Mouse (Mus musculus): ENCODE measurements around the gene Mrps18b.

Mrps18b gene

DNA sequence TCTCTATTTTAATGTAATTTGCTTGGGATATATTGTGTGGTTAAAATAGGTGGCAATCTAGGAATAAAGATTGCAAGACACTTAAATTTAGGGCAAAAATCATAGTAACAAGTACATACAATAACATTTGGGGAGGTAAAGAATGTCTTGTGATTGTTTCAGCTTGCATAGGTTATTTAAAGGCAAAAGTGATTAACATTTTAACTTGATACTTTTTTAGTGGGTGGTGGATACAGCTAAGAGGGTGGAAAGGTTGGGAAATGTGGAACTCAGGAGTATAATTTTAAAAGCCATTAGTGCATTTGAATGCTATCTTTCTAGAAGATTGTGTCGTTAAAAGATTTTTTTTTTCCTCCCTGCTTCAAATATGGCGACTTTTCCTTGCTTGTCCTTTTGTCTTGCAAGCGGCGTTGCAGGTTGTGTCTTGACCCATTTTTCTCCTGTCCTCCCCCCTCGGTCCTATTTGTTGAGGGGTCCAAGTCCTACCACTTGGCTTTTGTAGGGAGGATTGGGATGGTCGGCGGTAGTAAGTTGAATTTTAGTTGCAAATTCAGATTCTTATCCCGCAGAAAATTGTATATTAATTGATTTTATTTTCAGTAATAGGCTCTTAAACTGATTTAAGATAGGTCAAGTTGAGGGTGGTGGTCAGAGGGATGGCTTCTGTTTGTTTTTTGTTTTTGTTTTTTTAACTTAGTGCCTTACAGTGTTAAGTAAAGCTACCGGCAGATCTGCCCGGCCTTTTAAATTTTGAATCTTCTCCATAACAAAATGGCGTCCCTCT, 2.3 kb upstream of the Mrps18b start:
- DNase-seq (ENCODE audit: low spot score in 2 of 2), result peak in 1 of 2 experiments; percentile 33

DNA sequence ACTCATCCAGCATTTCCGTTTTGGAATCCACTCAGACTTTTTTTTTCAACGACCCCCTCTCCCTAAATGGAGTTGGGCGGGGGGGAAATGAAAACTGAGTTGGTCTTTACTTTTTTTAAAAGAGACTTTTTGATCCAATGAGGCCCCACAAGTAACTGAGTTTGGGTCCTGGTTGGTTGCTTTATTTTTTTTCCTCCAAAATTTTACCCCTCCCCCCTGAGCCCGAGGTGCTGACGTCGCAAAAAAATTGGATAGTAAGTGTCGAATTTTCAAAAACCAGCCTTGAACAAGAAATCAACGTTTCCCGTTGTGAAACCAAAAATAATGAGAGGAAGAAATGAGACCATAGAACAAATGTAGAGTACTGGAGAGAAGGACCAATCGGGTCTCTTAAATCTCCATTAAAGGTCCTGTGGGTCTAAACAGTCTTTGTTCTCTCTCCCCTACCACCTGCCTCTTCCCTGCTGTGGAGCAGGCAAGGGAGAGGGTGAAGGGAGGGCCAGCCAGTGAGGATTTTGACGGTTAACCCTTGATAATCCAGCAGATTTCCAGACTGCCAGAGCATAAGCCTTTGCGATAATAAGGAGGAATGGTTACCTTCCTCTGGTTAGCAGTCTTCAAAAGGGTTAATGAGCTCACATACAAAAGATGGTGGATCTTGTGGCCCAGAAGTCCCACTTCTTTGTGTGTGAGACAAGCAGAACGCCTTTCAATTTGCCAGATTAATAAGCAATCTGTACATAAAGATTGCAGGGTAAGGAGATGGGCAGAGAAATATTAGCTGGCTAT, 1.5 kb upstream of the Mrps18b start:
- peak in 1 of 2 experiments; percentile 33 for DNase-seq (ENCODE audit: low spot score in 2 of 2)

DNA sequence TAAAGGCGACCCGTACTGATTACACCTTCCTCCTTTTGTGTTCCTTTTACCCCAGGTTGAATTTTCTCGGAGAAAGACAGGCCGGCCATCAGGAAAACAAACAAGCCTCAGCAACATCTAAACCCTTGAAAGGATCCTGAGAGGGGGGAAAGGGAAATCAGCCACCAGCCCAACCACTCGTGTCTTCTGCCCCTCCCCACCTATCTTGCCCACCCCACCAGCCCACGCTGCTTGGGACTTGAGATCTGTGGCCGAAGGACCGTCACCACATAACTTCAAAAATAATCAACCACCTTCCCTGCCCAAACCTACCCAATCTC, 914 bp upstream of the Mrps18b start:
- DNase-seq (ENCODE audit: low spot score in 2 of 2), result peak in 1 of 2 experiments; percentile 32

DNA sequence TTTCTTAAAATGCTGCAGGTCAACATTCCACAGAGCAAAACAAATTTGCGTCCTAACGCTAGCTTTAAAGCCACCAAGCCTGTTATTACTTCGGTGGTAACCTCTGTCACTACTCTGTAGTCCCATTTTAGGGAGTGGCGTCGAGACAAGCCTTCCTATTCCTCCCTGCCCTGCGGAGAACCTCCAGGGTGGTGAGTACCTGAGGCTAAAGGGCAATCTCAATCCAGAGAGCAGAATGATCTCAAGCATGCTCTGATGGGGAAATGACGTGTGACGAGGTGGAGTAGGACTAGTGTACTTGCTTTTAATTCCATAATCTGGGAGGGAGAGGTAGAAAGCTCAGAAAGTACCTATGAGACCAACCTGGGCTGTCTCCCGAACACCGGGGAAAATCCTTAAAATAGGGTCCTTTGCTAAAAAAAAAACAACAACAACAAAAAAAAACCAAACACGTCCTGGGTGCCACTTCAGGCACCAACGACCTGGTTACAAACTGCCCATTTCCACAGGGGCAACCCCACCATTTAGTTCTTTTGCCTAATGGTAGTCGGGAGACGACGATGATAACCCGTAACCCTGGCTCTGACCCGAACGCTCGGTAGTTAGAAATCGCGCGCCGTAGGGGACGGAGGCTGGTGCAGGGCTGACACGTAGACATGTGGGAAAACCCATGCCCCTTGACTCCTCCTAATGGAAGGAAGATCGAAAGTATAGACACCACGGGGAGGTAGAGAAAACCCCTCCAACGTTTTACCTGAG, 472 bp downstream of the Mrps18b start:
- peak in 1 of 2 experiments; percentile 39 for DNase-seq (ENCODE audit: low spot score in 2 of 2)

DNA sequence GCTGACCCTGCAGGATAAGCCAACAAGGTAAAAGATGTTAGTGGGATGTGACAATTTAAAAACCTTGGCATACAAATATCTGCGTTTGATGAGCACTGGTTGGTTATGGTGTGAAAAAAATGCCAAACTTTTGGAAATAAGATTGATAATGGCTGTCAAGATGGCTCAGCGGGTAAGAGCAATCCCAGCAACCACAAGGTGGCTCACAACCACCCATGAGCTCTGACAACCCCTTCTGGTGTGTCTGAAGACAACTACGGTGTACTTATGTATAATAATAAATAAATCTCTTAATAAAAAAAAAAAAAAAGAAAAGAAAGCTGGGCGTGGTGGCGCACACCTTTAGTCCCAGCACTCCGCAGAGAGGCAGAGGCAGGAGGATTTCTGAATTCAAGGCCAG, 1.2 kb downstream of the Mrps18b start:
- no peak for DNase-seq (ENCODE audit: low spot score in 2 of 2)

DNA sequence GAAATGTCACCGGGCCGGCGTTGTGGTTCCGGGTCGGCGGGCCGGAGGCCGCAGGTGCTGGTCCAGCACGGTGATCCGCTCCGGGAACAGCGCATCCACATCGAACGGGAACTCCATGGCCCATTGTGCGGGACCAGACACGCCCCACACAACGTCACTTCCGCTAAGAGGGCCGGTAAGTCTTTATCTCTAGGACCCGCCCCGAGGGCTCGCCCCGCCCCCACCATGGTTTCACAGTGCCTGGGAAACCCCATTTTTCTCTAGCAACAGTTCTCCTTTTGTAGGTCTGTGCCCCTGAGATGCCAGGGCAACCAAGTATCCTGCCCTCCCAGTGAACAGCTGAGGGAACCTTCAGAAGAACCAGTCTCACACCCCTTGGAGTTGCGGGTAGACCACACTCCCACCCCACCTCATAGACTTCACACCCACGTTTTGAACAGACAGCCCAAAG, 6.2 kb downstream of the Mrps18b start, which contains the start of gene Atat1:
Gene Atat1, minus strand, starts transcription at position 157 of the 451 bp plus-strand sequence.
- DNase-seq (ENCODE audit: low spot score in 2 of 2), result peak; percentile 94 to 96

DNA sequence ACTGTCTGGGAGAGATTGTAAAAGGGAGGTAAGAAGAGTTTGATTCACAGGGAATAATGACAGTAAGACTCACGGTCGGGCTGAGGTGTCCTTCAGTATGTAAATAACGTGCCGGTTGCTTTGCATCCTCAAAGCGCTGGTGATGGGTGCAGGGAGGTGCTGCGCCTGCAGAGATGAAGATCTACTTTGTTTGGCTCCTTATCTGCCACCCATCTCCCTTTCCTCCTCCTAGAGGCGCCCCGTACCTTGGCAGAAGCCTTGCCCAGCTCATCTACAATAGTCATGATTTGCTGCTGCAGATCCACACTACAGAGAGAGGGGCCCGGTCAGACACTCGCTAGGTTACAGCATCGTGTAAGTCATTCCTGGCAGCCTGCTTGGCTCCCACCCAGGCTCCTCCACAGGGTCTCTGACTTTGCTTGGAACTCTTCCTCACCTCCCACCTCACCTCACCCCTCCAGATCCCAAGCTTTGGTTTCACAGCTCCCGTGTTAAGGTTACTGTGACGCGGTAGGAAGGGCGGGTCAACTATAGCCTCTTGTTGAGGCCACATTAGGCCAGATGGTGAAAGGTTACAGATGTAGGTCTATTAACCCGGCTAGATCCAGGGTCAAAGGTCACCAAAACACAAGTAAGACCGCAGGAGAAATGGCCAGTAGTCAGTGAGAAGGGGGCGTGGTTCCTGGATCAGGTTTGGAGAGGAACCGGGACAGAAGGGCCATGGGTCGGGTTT, 6.8 kb downstream of the Mrps18b start:
- DNase-seq (ENCODE audit: low spot score in 2 of 2), result no peak

DNA sequence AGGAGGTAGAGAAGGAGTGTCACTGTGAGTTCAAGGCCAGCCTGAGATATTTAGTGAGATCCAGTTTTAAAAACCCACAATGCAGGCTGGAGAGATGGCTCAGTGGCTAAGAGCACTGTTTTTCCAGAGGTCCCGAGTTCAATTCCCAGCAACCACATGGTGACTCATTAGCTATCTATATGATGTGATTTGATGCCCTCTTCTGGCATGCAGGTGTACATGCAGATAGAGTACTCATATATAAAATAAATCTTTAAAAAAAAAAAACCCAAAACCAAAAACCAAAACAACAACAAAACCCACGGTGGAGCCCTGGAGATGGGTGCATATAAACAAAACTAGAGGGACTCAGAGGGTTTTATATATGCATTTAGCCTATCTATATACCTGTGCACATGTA, 8.6 kb downstream of the Mrps18b start:
- no peak for DNase-seq (ENCODE audit: low spot score in 2 of 2)

DNA sequence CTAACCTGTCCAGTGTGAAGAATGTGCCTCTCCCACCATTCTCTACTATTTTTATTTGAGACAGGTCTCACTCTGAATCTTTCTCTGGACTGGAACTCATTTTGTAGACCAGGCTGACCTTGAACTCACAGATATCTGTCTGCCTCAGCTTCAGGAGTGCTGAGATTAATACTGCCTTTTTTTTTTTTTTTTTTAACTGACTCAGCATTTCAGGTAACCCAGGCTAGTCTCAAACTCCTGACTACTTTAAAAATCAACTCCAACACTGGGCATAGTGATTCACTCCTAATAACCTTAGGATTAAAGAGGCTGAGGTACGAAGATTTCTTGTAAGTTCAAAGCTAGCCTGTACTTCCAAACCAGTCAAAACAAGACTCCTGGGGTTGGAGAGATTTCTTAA, 10.6 kb downstream of the Mrps18b start:
- DNase-seq (ENCODE audit: low spot score in 2 of 2), result no peak

DNA sequence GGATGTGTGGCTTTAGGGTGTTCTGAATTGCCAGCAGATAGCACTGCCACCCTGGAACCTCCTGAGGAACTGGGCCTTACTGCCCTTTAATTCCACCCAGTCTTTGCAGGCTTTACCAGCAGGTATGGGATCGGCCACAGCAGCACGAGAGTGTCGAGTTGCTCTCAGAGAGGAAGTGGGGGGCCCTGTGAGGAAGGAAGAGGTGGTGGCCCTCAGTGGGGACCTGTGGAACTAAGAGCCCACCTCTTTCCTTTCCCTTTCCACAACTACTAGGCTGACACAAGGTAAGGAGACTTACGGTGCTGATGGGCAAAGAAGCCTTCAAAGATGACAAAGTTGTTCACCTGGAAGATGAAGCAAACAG, 12.2 kb downstream of the Mrps18b start:
- DNase-seq (ENCODE audit: low spot score in 2 of 2), result no peak

DNA sequence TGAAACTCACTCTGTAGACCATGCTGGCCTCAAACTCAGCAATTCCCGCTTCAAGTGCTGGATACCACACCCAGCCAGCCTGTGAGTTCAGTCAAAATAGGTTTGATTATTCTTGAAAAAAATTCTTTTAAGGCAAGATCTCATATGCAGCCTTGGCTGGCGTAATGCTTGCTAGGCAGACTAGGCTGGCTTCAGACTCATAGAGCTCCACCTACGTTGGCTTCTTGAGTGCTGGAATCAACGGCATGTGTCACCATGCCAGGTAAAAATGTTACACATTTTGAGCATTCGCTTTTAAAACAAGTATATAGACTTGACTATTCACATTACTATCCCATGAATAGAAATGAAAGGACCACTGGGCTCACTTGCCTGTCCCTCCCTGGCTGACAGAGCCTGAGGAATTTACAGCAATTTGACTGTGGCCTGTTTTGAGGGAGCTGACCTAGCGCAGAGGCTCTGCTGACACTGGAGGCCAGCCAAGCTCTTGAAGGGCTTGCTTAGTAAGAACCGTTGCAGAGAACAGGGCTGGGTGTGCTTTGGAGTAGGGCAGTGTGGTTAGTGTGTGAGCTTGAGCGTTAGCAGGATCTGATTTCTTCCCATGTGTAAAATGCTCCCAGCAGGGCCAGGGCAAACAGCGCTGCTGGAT, 12.7 kb downstream of the Mrps18b start:
- DNase-seq (ENCODE audit: low spot score in 2 of 2), result no peak

DNA sequence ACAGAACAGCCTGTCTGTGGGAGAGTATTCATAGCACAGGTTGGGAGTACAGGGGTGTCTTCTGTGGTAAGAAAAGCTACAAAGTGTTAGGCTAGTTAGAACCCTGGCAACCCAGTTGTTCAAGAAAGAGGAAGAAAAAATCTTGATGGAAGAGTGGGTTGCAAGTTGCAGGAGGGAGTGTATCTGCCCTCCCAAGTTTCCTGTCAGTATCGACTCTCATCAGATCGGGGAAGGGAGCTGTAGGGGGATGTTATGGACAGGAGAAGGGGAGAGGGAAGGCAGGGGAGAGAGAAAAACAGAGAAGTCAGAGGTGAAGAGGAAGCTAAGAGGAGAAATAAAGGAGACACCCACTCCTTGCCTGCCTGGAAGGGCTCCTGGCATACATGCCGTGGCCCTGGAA, 15.6 kb downstream of the Mrps18b start:
- DNase-seq (ENCODE audit: low spot score in 2 of 2), result no peak

DNA sequence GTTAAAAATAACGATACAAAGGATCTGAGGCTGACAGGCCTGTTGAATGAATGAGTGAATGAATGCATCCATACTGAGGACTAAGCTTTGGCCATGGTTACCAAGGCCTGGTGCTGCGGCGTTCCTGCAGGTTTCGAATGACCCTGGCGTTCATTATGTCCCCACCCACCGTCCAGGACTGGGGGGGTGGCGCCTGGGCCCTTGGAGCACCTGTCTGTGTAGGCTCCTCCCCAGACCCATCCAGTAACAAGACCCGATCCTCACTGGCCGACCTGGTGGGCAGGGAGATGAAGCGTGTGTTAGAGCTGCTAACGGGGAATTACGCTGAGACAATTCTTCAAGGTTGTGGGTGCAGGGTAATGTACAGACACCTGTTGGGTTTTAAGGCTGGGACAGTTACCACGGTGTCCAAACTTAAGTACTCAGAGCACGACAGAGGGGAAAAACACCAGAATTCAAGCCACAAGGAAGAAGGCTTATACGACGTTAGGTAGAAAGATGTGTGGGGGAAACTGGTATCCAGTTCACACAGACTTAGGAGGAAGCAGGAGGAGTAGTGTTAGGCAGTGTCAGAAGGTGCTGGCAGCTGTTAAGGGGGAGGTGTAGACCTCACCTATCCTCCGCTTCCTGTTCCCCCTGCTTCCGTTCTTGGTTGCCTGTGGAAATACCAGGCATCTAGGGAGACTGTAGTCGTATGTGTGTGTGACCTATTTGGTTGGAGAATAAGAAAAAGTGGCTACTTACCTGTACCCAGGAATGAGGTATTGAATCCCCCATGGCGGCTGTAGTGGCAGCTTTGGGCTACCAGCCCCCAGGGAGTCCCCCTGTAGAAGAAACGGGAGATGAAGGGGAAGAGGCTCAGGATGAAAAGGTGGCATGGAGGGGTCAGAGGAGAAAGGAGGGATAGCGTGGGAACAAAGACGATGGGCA, 18.3 kb downstream of the Mrps18b start:
- no peak for DNase-seq (ENCODE audit: low spot score in 2 of 2)

DNA sequence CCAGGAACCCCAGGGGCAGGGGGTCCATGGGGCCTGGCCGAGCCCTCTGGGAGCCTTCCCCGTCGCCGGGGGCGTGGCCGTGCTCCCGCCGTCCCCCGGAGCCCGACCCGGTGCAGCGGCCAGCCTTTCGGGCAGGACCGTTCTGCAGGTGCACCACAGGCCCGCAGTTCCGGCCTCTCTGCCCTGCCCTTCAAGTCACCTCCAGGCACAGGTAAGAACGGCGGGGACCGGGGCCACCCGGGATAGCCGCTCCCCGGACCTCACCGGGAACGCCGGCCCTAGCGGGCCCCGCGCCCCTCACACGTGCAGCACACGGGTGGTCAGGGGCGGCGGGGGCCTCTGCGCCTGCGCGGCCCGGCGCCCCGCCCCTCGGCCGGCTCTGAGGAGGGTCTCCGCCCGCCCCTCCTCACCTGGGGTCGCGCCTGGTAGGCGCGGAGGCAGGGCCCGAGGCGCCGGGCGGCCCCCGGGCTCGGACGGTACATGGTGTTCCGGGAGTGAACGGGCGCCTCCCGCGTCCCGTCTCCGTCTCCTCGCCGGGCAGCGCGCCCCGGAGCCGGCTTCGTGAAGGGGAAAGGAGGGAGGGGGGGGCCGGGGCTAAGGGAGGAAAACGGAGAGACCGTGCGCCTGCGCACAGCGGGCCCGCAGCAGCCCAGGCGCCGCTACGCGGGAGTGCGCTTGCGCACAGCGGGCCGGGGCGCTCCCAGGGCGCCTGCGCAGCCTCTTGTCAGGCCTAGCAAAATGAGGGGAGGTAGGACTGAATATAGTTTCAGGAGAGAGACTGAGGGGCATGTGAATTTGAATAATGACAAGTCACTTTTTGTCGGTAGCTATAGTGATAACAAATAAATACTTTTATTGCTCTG, 19.2 kb downstream of the Mrps18b start, which contains the start of gene 2310061I04Rik:
Gene 2310061I04Rik, minus strand, starts transcription at position 651 of the 863 bp plus-strand sequence.
- DNase-seq (ENCODE audit: low spot score in 2 of 2), result peak; percentile 75 to 87

DNA sequence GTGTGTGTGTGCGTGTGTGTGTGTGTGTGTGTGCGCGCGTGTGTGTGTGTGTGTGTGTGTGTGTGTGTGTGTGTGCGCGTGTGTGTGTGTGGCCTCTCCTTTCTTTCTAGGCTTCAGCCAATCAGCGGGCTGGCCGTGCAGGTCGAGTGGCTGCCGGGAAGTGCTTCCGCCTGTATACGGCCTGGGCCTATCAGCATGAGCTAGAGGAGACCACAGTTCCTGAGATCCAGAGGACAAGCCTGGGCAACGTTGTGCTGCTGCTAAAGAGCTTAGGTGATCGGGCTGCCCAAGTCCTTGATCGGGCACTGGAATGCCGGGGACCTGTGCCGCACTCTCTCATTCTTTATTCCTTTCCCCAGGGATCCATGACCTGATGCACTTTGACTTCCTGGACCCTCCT, 28.5 kb downstream of the Mrps18b start:
- no peak for DNase-seq (ENCODE audit: low spot score in 2 of 2)

DNA sequence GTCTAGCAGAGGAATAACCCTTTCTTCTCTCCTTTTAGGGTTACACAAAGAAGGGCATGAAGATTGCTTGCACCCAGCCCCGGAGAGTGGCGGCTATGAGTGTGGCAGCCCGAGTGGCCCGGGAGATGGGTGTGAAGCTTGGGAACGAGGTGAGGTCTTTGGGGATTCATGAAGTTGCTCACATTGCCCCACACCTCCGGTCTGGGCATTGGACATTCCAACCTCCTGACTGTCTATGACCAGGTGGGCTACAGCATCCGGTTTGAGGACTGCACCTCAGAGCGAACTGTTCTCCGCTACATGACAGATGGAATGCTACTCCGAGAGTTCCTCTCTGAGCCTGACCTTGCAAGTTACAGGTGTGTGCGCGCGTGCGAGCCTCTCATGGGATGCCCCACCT, 32.4 kb downstream of the Mrps18b start:
- no peak for DNase-seq (ENCODE audit: low spot score in 2 of 2)

DNA sequence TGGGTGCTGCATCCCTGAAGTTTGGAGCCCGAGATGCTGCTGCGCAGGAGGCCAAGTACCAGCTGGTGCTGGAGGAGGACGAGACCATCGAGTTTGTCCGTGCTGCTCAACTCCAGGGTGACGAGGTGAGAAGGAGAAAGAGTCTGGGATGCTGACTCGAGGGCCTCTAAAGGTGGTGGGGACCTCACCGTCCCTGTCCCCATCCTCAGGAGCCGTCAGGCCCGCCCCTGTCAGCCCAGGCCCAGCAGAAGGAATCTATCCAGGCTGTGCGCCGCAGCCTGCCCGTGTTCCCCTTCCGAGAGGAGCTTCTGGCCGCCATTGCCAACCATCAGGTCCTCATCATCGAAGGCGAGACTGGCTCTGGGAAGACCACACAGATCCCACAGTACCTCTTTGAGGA, 33.3 kb downstream of the Mrps18b start:
- no peak for DNase-seq (ENCODE audit: low spot score in 2 of 2)

DNA sequence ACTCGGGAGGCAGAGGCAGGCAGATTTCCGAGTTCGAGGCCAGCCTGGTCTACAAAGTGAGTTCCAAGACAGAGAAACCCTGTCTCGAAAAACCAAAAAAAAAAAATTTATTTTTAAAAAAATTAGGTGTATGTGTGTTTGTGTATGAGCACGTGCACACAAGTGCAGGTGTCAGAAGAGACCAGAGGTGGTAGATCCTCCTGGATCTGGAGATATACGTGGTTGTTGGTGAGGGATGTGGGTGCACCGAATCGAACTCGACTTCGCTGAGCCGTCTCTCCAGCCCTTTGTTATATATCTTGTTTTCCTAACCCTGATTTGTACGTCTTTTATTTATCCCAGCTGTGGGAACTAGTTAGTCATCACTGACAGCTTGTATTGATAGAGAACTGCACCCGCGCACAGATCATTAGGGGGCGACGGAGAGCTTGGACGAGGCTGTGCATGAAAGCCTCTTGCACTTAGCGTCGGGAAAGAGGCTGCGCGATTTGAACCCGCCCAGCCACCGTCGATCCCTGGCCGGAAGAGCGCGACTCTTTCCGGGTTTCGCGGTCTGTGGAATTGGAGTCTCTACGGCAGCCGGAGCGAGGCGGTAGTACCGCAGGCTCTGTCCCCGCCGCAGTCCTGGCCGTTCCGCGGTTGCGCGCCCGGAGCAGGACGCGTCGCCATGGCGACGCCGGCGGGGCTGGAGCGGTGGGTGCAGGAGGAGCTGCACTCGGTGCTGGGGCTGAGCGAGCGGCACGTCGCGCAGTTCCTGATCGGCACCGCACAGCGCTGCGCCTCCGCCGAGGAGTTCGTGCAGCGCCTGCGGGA, 36.7 kb downstream of the Mrps18b start, which contains the start of gene Dhx16:
Gene Dhx16, plus strand, starts transcription at position 575 of the 813 bp plus-strand sequence.
- peak; percentile 90 to 94 for DNase-seq (ENCODE audit: low spot score in 2 of 2)
